Mouse (Mus musculus): ENCODE data around the gene Rnf217.

- no peak for TF ChIP-seq EP300 (IDR thresholded peaks at IDR 0.05; ENCODE audit: low read depth)
- TF ChIP-seq CTCF (IDR thresholded peaks at IDR 0.05; ENCODE audit: low read depth): no peak
These were observed 76.2 kb downstream of the Rnf217 start for GRCm38 (mm10) chr10:31532782-31533181.
